Mouse (Mus musculus): ENCODE measurements around the gene Sh3bgrl.

DNA sequence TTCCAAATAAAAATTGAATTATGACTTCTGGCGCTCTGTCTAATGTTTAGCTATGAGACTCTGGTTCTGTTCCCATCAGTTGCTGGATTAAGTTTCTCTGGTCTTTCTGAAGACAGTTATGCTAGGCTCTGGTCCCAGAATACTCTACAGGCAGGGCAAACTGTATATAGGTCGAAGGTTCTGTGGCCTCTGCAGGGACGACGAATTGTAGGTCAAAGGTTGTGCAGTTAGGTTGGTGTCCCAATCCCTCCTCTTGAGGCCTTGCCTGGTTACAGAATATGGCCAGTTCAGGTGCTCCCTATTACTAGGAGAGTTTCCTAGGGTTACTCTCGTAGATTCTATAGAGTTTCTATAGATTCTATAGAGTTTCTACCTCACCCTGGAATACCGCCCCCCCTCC lies 50.6 kb downstream of the Sh3bgrl start:
- TF ChIP-seq POLR2A (IDR thresholded peaks at IDR 0.05; ENCODE audit: insufficient read length, low read depth) (no peak), TCF3 (IDR thresholded peaks at IDR 0.05; ENCODE audit: insufficient read length, low read depth) (no peak), USF1 (IDR thresholded peaks at IDR 0.05; ENCODE audit: low read depth) (no peak), TCF12 (IDR thresholded peaks at IDR 0.05; ENCODE audit: insufficient read depth, poor library complexity, severe bottlenecking) (no peak), SRF (IDR thresholded peaks at IDR 0.05; ENCODE audit: control insufficient read depth, insufficient read length, low read depth) (no peak), MYOD1 (IDR thresholded peaks at IDR 0.05; ENCODE audit: control insufficient read depth in 1 of 3, insufficient read length in 2 of 3, low read depth in 2 of 3) (no peak), CEBPB (IDR thresholded peaks at IDR 0.05; ENCODE audit: insufficient read depth, poor library complexity, severe bottlenecking) (no peak), POLR2AphosphoS2 (IDR thresholded peaks at IDR 0.05; ENCODE audit: insufficient read length, low read depth) (no peak), MAX (IDR thresholded peaks at IDR 0.05; ENCODE audit: low read depth) (no peak), MYOG (IDR thresholded peaks at IDR 0.05; ENCODE audit: control insufficient read depth in 1 of 3, insufficient read depth in 1 of 3, insufficient read length in 2 of 3, low read depth in 2 of 3) (no peak), E2F4 (IDR thresholded peaks at IDR 0.05; ENCODE audit: insufficient read depth) (no peak), REST (IDR thresholded peaks at IDR 0.05; ENCODE audit: insufficient read depth, insufficient read length) (no peak)

Measured in myocyte (in vitro differentiated cells).